12 mouse cellular contexts compared by ENCODE assay signal in the genomic region with DNA sequence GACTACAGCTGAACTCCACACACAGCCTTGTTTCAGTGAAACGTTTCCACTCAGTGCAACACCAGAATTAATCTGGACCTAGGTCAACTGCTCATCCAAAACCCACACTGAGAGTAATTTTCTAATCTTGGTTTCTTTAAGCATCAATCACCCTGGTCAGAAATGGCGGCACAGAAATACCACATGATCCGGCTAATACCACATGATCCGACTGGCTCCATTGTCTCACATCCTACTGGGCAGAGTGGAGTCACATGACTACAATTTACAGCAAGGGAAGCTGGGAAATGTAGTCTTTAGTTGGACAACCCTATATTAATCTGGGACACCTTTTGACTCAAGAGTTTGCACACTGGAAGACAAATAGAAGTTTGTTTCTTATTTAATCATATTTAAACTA.
DNase-seq lines count a peak whose midpoint lies in the region; ATAC-seq and TF ChIP-seq lines count a peak whose summit lies in the region.
"Had no signal": no experiment of that assay in that cellular context is flagged by ENCODE, and none has a peak within 500 bp of the region (broad histone marks: within the 10 kb centered on the region; RNA-seq: fewer than 3 reads in every experiment).

No protein-coding gene starts in this region.

- no peak overlapping the region for H3K4me2 ChIP-seq in heart, embryonic 12.5 days
- H3K4me2 ChIP-seq in hindbrain, embryonic 14.5 days (replicated peaks): no peak overlapping the region
- H3K4me2 ChIP-seq in myocyte (ENCODE audit: low read depth): no peak overlapping the region

- 0 out of 2 replicates have a peak, but pooled peaks have one; percentile 25 for ATAC-seq in heart, embryonic 12.5 days (ENCODE audit: insufficient number of reproducible peaks, low FRiP score)
- ATAC-seq in hindbrain, embryonic 14.5 days (ENCODE audit: low FRiP score): no peak; the same call in 1 of the 2 replicates

- H3ac ChIP-seq in myocyte (ENCODE audit: control insufficient read depth, insufficient read length): no peak overlapping the region

- no peak overlapping the region for H3K9ac ChIP-seq in heart, embryonic 12.5 days
- H3K9ac ChIP-seq in hindbrain, embryonic 14.5 days: no peak overlapping the region

- no peaks in the 10 kb centered on the region for H3K36me3 ChIP-seq in heart, embryonic 12.5 days
- H3K36me3 ChIP-seq in heart, embryonic 10.5 days: no peaks in the 10 kb centered on the region
- H3K36me3 ChIP-seq in hindbrain, embryonic 14.5 days (replicated peaks; ENCODE audit: control insufficient read depth, insufficient read depth): no peaks in the 10 kb centered on the region
- no peaks in the 10 kb centered on the region for H3K36me3 ChIP-seq in myocyte (ENCODE audit: control insufficient read depth, insufficient read depth)

- WGBS in heart, embryonic 12.5 days: 78% methylated on average over 4 of the region's 4 CpGs
- whole genome bisulfite sequencing in heart, embryonic 10.5 days: 81% methylated on average over 4 of the region's 4 CpGs
- WGBS in hindbrain, embryonic 14.5 days: 73% methylated on average over 4 of the region's 4 CpGs

- H3K27ac ChIP-seq in heart, embryonic 12.5 days (ENCODE audit: poor library complexity, severe bottlenecking): no peak overlapping the region
- H3K27ac ChIP-seq in heart, embryonic 10.5 days: no peak overlapping the region
- H3K27ac ChIP-seq in hindbrain, embryonic 14.5 days: no peak overlapping the region

- peaks cover 6% of the 10 kb centered on the region; the same call in 1 of the 2 replicates for H3K9me3 ChIP-seq in heart, embryonic 12.5 days (replicated peaks)
- no peaks in the 10 kb centered on the region for H3K9me3 ChIP-seq in heart, embryonic 10.5 days
- H3K9me3 ChIP-seq in hindbrain, embryonic 14.5 days (ENCODE audit: control insufficient read depth, low read length): no peaks in the 10 kb centered on the region

- H3K4me1 ChIP-seq in heart, embryonic 12.5 days (replicated peaks): no peaks in the 10 kb centered on the region; the same call in 1 of the 2 replicates
- H3K4me1 ChIP-seq in heart, embryonic 10.5 days: no peaks in the 10 kb centered on the region
- no peaks in the 10 kb centered on the region for H3K4me1 ChIP-seq in hindbrain, embryonic 14.5 days (replicated peaks; ENCODE audit: control insufficient read depth, insufficient read depth, low read length)

- H3K4me3 ChIP-seq in heart, embryonic 12.5 days: no peak overlapping the region
- H3K4me3 ChIP-seq in heart, embryonic 10.5 days: no peak overlapping the region
- H3K4me3 ChIP-seq in hindbrain, embryonic 14.5 days (replicated peaks; ENCODE audit: low read length): no peak overlapping the region
- H3K4me3 ChIP-seq in myocyte: no peak overlapping the region

- no peaks in the 10 kb centered on the region for H3K27me3 ChIP-seq in heart, embryonic 12.5 days (replicated peaks)
- no peaks in the 10 kb centered on the region for H3K27me3 ChIP-seq in heart, embryonic 10.5 days (ENCODE audit: insufficient read depth, poor library complexity, severe bottlenecking)
- no peaks in the 10 kb centered on the region for H3K27me3 ChIP-seq in hindbrain, embryonic 14.5 days (ENCODE audit: control insufficient read depth, insufficient read depth, low read length)
- H3K27me3 ChIP-seq in myocyte (ENCODE audit: control insufficient read depth, insufficient read depth, insufficient read length): no peaks in the 10 kb centered on the region

- TF ChIP-seq POLR2A in myocyte (IDR thresholded peaks at IDR 0.05; ENCODE audit: insufficient read length, low read depth): no peak

- no peaks in the 10 kb centered on the region for H3K79me2 ChIP-seq in myocyte (ENCODE audit: control insufficient read depth, insufficient read depth)

- DNase-seq in heart, embryonic 10.5 days (ENCODE audit: low spot score): no peak
- peak; percentile 10 for DNase-seq in MN1 (ENCODE audit: low spot score)
- peak; percentile 57 for DNase-seq in hindbrain, embryonic 14.5 days (ENCODE audit: low spot score)
- DNase-seq in cerebellum, adult 8-10 months: no peak
- no peak for DNase-seq in thymus, postnatal 14 days
- DNase-seq in kidney, adult 8-10 months: no peak
- DNase-seq: heart, adult 18-20 months; heart, postnatal 4 days; kidney, postnatal 14 days; spleen, adult 18-20 months had no signal

TF ChIP-seq in myocyte, 11 proteins besides CTCF, POLR2A, EP300 and RAD21:
- TF ChIP-seq TCF12 (IDR thresholded peaks at IDR 0.05; ENCODE audit: insufficient read depth, poor library complexity, severe bottlenecking) (no peak), USF1 (IDR thresholded peaks at IDR 0.05; ENCODE audit: low read depth) (peak; percentile 21)

Comparison
In these comparisons a context has a peak if more than half of its experiments do, and no peak if none do; other contexts are left out.
1. DNase-seq: peak in MN1 (single experiment) and hindbrain, embryonic 14.5 days (single experiment); none in heart, embryonic 10.5 days (single experiment), cerebellum, adult 8-10 months (single experiment), thymus, postnatal 14 days (single experiment) and kidney, adult 8-10 months (0 of 2).